Mouse (Mus musculus) small intestine, adult 10 weeks (tissue): ENCODE results near the gene Tbata. TPM values are rescaled to one million over a fixed set of nuclear protein-coding genes. Genes with fewer than 3 reads are reported as not detected.

Source experiments
- polyA plus RNA-seq: library from polyadenylated mRNA; stranded (reverse); fragments of 350-450 nt; fragmentation: Illumina TruSeq; extraction: RNeasy Lipid Tissue Mini Kit (QIAGEN cat#74804); gene quantifications from one replicate; pipeline ENCODE4 v1.2.3, GENCODE M21; 2014; ENCODE audit warnings: low replicate concordance

Tbata gene
- polyA plus RNA-seq: not detected

DNA sequence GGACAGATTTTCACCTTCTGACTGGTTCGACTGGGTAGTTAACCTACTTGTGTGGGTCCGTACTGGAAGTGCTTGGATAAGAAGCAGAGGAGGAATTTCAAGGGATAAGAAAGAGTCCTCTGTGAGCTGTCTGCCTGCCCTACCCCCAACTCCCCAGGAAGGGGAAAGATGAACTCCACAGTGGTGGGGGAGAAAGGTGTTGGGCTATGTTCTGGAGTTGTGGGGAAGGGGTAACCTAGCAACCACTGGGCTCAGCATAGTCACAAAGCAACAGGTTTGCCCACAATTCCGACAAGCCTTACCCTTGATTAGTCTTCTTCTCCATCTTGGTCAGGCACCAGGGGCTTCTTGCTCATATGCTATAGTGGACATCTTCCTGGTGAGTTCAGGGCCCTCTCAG, at the start of gene Tbata:
Gene Tbata (plus strand): TSS at position 301 of the 400 bp plus-strand sequence.

DNA sequence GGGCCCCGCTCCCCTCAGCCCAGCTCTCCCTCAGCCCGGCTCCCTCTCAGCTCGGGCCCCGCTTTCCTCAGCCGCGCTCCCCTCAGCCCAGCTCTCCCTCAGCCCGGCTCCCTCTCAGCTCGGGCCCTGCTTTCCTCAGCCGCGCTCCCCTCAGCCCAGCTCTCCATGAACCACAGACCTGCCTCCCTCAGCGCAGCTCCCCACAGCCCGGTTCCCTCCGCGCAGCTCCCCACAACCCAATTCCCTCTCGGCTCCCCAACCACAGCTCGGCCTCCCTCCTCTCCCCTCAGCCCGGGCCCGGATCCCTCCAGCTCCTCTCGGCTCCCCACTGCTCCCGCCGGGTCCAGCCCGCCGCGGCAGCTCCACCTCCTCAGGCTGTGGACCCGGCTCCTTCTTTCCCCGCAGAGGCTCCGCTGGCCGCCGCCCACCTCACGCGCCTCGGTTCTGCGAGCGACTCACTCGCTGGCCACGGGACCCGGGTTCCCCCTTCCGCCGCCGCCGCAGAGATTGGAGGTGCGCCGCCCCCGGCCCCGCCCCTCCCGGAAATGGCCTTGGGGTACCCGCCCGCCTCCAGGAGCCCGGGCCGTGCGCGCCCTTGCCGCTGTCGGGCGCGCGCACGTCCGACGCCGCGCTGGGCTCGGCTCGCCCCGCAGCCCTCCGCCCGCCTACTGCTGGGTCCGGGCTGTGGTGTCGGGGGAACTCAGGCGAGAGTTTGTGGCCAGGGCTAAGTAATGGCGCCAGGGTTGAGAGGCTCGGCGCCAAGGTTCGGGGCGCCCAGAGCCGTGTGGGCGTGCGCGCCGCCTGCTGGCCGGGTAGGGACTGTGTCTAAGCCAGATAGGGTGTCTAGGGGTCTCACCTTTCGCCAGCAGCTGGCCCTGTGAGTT, 24.4 kb upstream of the Tbata start, which contains the start of gene Sgpl1:
Gene Sgpl1 (minus strand): TSS at position 547 of the 884 bp plus-strand sequence.

Other genes with a start within 250 kb of the Tbata start
- 90.9 TPM for gene Pcbd1, start 82.6 kb upstream of the Tbata start, polyA plus RNA-seq
- gene Sgpl1, start 24.3 kb upstream of the Tbata start, polyA plus RNA-seq: 218 TPM
- gene Adamts14, start 101.5 kb downstream of the Tbata start, polyA plus RNA-seq: not detected
- gene Prf1, start 125.9 kb downstream of the Tbata start, polyA plus RNA-seq: 0.37 TPM
- 0.11 TPM for gene Pald1, start 211.6 kb downstream of the Tbata start, polyA plus RNA-seq
- not detected for gene Nodal, start 246.0 kb downstream of the Tbata start, polyA plus RNA-seq